Mouse (Mus musculus) lung, embryonic 15.5 days (tissue): Measurements from ENCODE around the gene Il4. TPM values are rescaled to one million over a fixed set of nuclear protein-coding genes. Genes with fewer than 3 reads are reported as not detected.

Experiments
- ATAC-seq: fragments of 200-750 bp; cut with Nextera tagmentation; 2 replicates; pipeline ENCODE4 v1.8.0; 2017; ENCODE audit warnings: moderate number of reproducible peaks, borderline replicate concordance; ENCODE audit not compliant: low FRiP score, low TSS enrichment; ENCODE audit errors: extremely low read depth
- H3K27ac ChIP-seq: fragments of 300-500 bp; sonication (generic); 2 replicates; pipeline ENCODE4 v1.5.1; 2015; ENCODE audit warnings: moderate library complexity, mild to moderate bottlenecking, inconsistent platforms
- H3K27me3 ChIP-seq: fragments of 300-500 bp; sonication (generic); 2 replicates; pipeline ENCODE4 v1.6.1; 2015; ENCODE audit warnings: inconsistent platforms
- H3K36me3 ChIP-seq: fragments of 300-500 bp; sonication (generic); 2 replicates; pipeline ENCODE4 v1.6.1; 2015; ENCODE audit warnings: inconsistent platforms
- H3K4me1 ChIP-seq: fragments of 300-500 bp; sonication (generic); 2 replicates; pipeline ENCODE4 v1.6.1; 2015; ENCODE audit warnings: inconsistent platforms
- H3K4me2 ChIP-seq: fragments of 300-500 bp; sonication (generic); 2 replicates; pipeline ENCODE4 v1.6.1; 2015; ENCODE audit warnings: inconsistent platforms, mild to moderate bottlenecking, moderate library complexity
- H3K4me3 ChIP-seq: fragments of 300-500 bp; sonication (generic); 2 replicates; pipeline ENCODE4 v1.5.1; 2015; ENCODE audit warnings: mild to moderate bottlenecking, inconsistent platforms
- H3K9ac ChIP-seq: fragments of 300-500 bp; sonication (generic); 2 replicates; pipeline ENCODE4 v1.6.1; 2015; ENCODE audit warnings: inconsistent platforms
- H3K9me3 ChIP-seq: fragments of 300-500 bp; sonication (generic); 2 replicates; pipeline ENCODE4 v1.6.1; 2016; ENCODE audit warnings: inconsistent platforms
- WGBS: fragments of 180-500 bp; shearing (Covaris S2); methylation state at CpG from one replicate; pipeline ENCODE4 v1.1.7; 2015; 5-methylcytosine and 5-hydroxymethylcytosine counted together
- polyA plus RNA-seq: library from polyadenylated mRNA; unstranded; fragments of >200 nt; fragmentation: Nextera tagmentation; extraction: Ambion mirVana; gene quantifications from 2 replicates; pipeline ENCODE4 v1.2.1, GENCODE M21; 2015

Gene Il4
- polyA plus RNA-seq, 1 experiment from 2014 or later: 1.2 TPM

- Histone ChIP-seq H3K4me3 (no peak overlapping the region), H3K27me3 (peaks cover 18% of the 10 kb centered on the region), H3K36me3 (no peaks in the 10 kb centered on the region), H3K27ac (no peak overlapping the region), H3K9ac (no peak overlapping the region), H3K9me3 (no peaks in the 10 kb centered on the region), H3K4me1 (peaks cover 13% of the 10 kb centered on the region), H3K4me2 (no peak overlapping the region)
- no peak for ATAC-seq
- WGBS: 82% methylated on average over 10 of the region's 10 CpGs
Measured at GRCm38 (mm10) chr11:53637803-53638260, 19.4 kb upstream of the Il4 start.

- H3K9me3 ChIP-seq: no peaks in the 10 kb centered on the region
- 20% methylated on average over 21 of the region's 21 CpGs for WGBS
Measured at GRCm38 (mm10) chr11:53637046-53637802, 18.8 kb upstream of the Il4 start.

GRCm38 (mm10) chr11:53636183-53636646 lies 17.7 kb upstream of the Il4 start:
- peak; percentile 61; the same call in 1 of the 2 replicates for ATAC-seq
- Histone ChIP-seq H3K4me1 (peaks cover 13% of the 10 kb centered on the region), H3K9me3 (no peaks in the 10 kb centered on the region), H3K9ac (peak overlapping the region; percentile 29), H3K36me3 (no peaks in the 10 kb centered on the region), H3K4me3 (peak overlapping the region; percentile 37), H3K27ac (no peak overlapping the region), H3K27me3 (peaks cover 18% of the 10 kb centered on the region), H3K4me2 (peak overlapping the region; percentile 74)
- under 1% methylated on average over 40 of the region's 40 CpGs for WGBS

More at GRCm38 (mm10) chr11:53637046-53637802, 18.8 kb upstream of the Il4 start:
- Histone ChIP-seq H3K4me3 (no peak overlapping the region), H3K9ac (no peak overlapping the region), H3K4me2 (0 out of 2 replicates have a peak overlapping the region, but pooled peaks have one; percentile 0), H3K4me1 (peaks cover 13% of the 10 kb centered on the region), H3K27me3 (peaks cover 18% of the 10 kb centered on the region), H3K27ac (no peak overlapping the region), H3K36me3 (no peaks in the 10 kb centered on the region)
- ATAC-seq: no peak

- Histone ChIP-seq H3K4me1 (peaks cover 13% of the 10 kb centered on the region), H3K36me3 (no peaks in the 10 kb centered on the region), H3K4me2 (peak overlapping the region; percentile 74), H3K9ac (no peak overlapping the region), H3K9me3 (no peaks in the 10 kb centered on the region), H3K27ac (no peak overlapping the region), H3K27me3 (peaks cover 18% of the 10 kb centered on the region), H3K4me3 (peak overlapping the region; percentile 37)
- 38% methylated on average over 9 of the region's 9 CpGs for WGBS
- ATAC-seq: 0 out of 2 replicates have a peak, but pooled peaks have one; percentile 16
Measured at GRCm38 (mm10) chr11:53635590-53636182, 17.2 kb upstream of the Il4 start.

GRCm38 (mm10) chr11:53634556-53634955 lies 16.1 kb upstream of the Il4 start, which contains the start of gene Il13:
Il13 (minus strand) TSS chr11:53634702.
- no peak within 1 kb of the TSS for H3K9ac ChIP-seq
- H3K27ac ChIP-seq: no peak within 1 kb of the TSS
- no peaks in the 10 kb centered on the region for H3K36me3 ChIP-seq
- 93% methylated on average over 8 of the region's 8 CpGs for WGBS
- H3K4me2 ChIP-seq: no peak within 1 kb of the TSS
- no peak for ATAC-seq
- H3K4me3 ChIP-seq: no peak within 1 kb of the TSS
- H3K4me1 ChIP-seq: peaks cover 13% of the 10 kb centered on the region
- H3K9me3 ChIP-seq: no peaks in the 10 kb centered on the region
- peaks cover 18% of the 10 kb centered on the region for H3K27me3 ChIP-seq

GRCm38 (mm10) chr11:53633644-53634043 lies 15.2 kb upstream of the Il4 start:
- no peak overlapping the region for H3K4me2 ChIP-seq
- peaks cover 18% of the 10 kb centered on the region for H3K27me3 ChIP-seq
- WGBS: 81% methylated on average over 7 of the region's 7 CpGs
- no peak overlapping the region for H3K9ac ChIP-seq
- H3K4me3 ChIP-seq: no peak overlapping the region
- no peaks in the 10 kb centered on the region for H3K36me3 ChIP-seq
- no peaks in the 10 kb centered on the region for H3K9me3 ChIP-seq
- H3K27ac ChIP-seq: no peak overlapping the region
- no peak for ATAC-seq
- H3K4me1 ChIP-seq: peaks cover 13% of the 10 kb centered on the region

GRCm38 (mm10) chr11:53632122-53632733 lies 13.8 kb upstream of the Il4 start:
- H3K27me3 ChIP-seq: peaks cover 12% of the 10 kb centered on the region
- H3K27ac ChIP-seq: no peak overlapping the region
- 71% methylated on average over 14 of the region's 14 CpGs for WGBS
- peaks cover 13% of the 10 kb centered on the region for H3K4me1 ChIP-seq
- H3K9me3 ChIP-seq: no peaks in the 10 kb centered on the region
- H3K36me3 ChIP-seq: no peaks in the 10 kb centered on the region
- no peak overlapping the region for H3K4me2 ChIP-seq
- H3K4me3 ChIP-seq: no peak overlapping the region
- ATAC-seq: no peak
- no peak overlapping the region for H3K9ac ChIP-seq

- no peak overlapping the region for H3K27ac ChIP-seq
- H3K27me3 ChIP-seq: no peaks in the 10 kb centered on the region
- H3K9ac ChIP-seq: no peak overlapping the region
- 26% methylated on average over 1 of the region's 1 CpGs for WGBS
- no peak overlapping the region for H3K4me2 ChIP-seq
- H3K36me3 ChIP-seq: no peaks in the 10 kb centered on the region
- no peak overlapping the region for H3K4me3 ChIP-seq
- no peaks in the 10 kb centered on the region for H3K4me1 ChIP-seq
- 0 out of 2 replicates have a peak, but pooled peaks have one; percentile 49 for ATAC-seq
- no peaks in the 10 kb centered on the region for H3K9me3 ChIP-seq
Measured at GRCm38 (mm10) chr11:53627859-53628258, 9.4 kb upstream of the Il4 start.

- Histone ChIP-seq H3K4me2 (no peak overlapping the region), H3K4me1 (no peaks in the 10 kb centered on the region), H3K9ac (no peak overlapping the region), H3K9me3 (no peaks in the 10 kb centered on the region), H3K36me3 (no peaks in the 10 kb centered on the region), H3K27ac (no peak overlapping the region), H3K4me3 (no peak overlapping the region), H3K27me3 (no peaks in the 10 kb centered on the region)
- no peak for ATAC-seq
- WGBS: 65% methylated on average over 17 of the region's 17 CpGs
Measured at GRCm38 (mm10) chr11:53626802-53627373, 8.4 kb upstream of the Il4 start.

GRCm38 (mm10) chr11:53624124-53624523 lies 5.7 kb upstream of the Il4 start:
- H3K9ac ChIP-seq: no peak overlapping the region
- no peak for ATAC-seq
- no peak overlapping the region for H3K4me3 ChIP-seq
- no peaks in the 10 kb centered on the region for H3K9me3 ChIP-seq
- no peaks in the 10 kb centered on the region for H3K36me3 ChIP-seq
- H3K27me3 ChIP-seq: no peaks in the 10 kb centered on the region
- 84% methylated on average over 2 of the region's 2 CpGs for WGBS
- no peaks in the 10 kb centered on the region for H3K4me1 ChIP-seq
- H3K4me2 ChIP-seq: no peak overlapping the region
- no peak overlapping the region for H3K27ac ChIP-seq

- H3K9ac ChIP-seq: no peak overlapping the region
- H3K4me2 ChIP-seq: no peak overlapping the region
- H3K4me3 ChIP-seq: no peak overlapping the region
- WGBS: 60% methylated on average over 9 of the region's 9 CpGs
- H3K4me1 ChIP-seq: no peaks in the 10 kb centered on the region
- H3K36me3 ChIP-seq: no peaks in the 10 kb centered on the region
- ATAC-seq: no peak
- H3K27ac ChIP-seq: no peak overlapping the region
- no peaks in the 10 kb centered on the region for H3K27me3 ChIP-seq
- no peaks in the 10 kb centered on the region for H3K9me3 ChIP-seq
Measured at GRCm38 (mm10) chr11:53623573-53623972, 5.1 kb upstream of the Il4 start.
